Mouse (Mus musculus) megakaryocyte, embryonic 14.5 days (primary cell): ENCODE data around the gene Pccb. TPM values are rescaled to one million over a fixed set of nuclear protein-coding genes. Genes with fewer than 3 reads are reported as not detected.

Source experiments
- H3K27me3 ChIP-seq: replicated peaks from 2 replicates; pipeline ENCODE3; 2012; ENCODE audit warnings: inconsistent platforms
- H3K36me3 ChIP-seq: replicated peaks from 2 replicates; pipeline ENCODE3; 2012; ENCODE audit warnings: low read length, inconsistent platforms, mixed read lengths
- H3K4me1 ChIP-seq: 2 replicates; pipeline ENCODE4 v1.6.1; 2012; ENCODE audit warnings: inconsistent platforms
- H3K4me3 ChIP-seq: replicated peaks from 2 replicates; pipeline ENCODE3; 2012; ENCODE audit warnings: moderate library complexity, mild to moderate bottlenecking, inconsistent platforms
- H3K9me3 ChIP-seq: 2 replicates; pipeline ENCODE4 v1.6.1; 2012; ENCODE audit warnings: inconsistent platforms
- FLI1 ChIP-seq: IDR thresholded peaks from 2 replicates; pipeline ENCODE4 v1.6.1; 2012; ENCODE audit warnings: low read length, inconsistent platforms, mixed read lengths
- GATA1 ChIP-seq: IDR thresholded peaks from 3 replicates; pipeline ENCODE4 v1.6.1; 2012; ENCODE audit warnings: mixed read lengths, low read length, inconsistent platforms, borderline replicate concordance
- polyA plus RNA-seq: library from polyadenylated mRNA; stranded (reverse); fragments of >175 nt; gene quantifications from 2 replicates; pipeline ENCODE4 v1.2.3, GENCODE M21; 2012; ENCODE audit warnings: low replicate concordance; ENCODE audit not compliant: insufficient read depth

Pccb gene
- polyA plus RNA-seq, 1 experiment, result 69.9 TPM

- TF ChIP-seq FLI1, result no peak
- TF ChIP-seq GATA1, result no peak
- Histone ChIP-seq H3K27me3 (no peaks in the 10 kb centered on the region), H3K4me1 (peaks cover 15% of the 10 kb centered on the region), H3K9me3 (0 out of 2 replicates have a peak, but pooled peaks cover 6% of the 10 kb centered on the region), H3K4me3 (peak overlapping the region; percentile 98), H3K36me3 (peaks cover 7% of the 10 kb centered on the region)
These were observed 38.6 kb upstream of the Pccb start for GRCm38 (mm10) chr9:101073041-101073986.

DNA sequence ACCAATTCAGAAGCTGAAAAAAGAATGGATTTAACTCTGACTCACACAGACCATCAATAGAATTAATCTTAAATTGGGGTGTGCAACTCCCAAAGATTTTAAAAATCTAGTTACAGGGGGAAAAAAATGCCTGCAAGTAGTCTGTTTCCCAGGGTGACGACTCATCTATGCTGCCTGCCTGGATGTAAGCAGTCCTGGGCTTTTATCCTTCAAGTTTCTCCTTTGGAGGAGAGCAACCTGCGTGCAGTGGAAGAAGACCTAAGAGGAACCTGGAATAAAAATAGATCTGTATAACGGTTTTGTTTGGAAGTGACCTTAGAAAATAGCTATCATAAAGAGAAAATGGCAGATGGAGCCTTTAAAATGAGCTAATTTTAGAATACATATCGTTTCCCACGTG, 37.8 kb upstream of the Pccb start:
- Histone ChIP-seq H3K4me1 (peaks cover 10% of the 10 kb centered on the region; the same call in 1 of the 2 replicates), H3K4me3 (peak overlapping the region; percentile 98), H3K9me3 (0 out of 2 replicates have a peak, but pooled peaks cover 6% of the 10 kb centered on the region), H3K36me3 (peaks cover 4% of the 10 kb centered on the region), H3K27me3 (no peaks in the 10 kb centered on the region)
- TF ChIP-seq FLI1, result no peak
- no peak for TF ChIP-seq GATA1

DNA sequence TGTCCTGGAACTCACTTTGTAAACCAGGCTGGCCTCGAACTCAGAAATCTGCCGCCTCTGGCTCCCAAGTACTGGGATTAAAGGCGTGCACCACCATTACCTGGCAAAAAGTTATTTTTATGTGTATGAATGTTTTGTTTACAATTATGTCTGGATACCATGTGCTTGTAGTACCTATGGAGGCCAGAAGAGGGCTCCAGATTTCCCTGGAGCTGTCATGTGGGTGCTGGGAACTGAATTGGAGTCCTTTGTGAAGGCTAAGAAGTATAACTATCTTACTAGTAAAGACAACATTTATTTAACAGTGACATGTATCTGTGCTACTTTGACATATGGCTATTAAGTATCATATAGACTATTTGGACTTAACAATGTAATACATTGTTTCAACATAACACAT, 35.1 kb upstream of the Pccb start:
- TF ChIP-seq GATA1 (no peak), FLI1 (no peak)
- 0 out of 2 replicates have a peak, but pooled peaks cover 6% of the 10 kb centered on the region for H3K9me3 ChIP-seq
- H3K36me3 ChIP-seq, result peaks cover 3% of the 10 kb centered on the region
- H3K4me3 ChIP-seq, result no peak overlapping the region
- H3K27me3 ChIP-seq, result no peaks in the 10 kb centered on the region
- peaks cover 8% of the 10 kb centered on the region; the same call in 1 of the 2 replicates for H3K4me1 ChIP-seq

DNA sequence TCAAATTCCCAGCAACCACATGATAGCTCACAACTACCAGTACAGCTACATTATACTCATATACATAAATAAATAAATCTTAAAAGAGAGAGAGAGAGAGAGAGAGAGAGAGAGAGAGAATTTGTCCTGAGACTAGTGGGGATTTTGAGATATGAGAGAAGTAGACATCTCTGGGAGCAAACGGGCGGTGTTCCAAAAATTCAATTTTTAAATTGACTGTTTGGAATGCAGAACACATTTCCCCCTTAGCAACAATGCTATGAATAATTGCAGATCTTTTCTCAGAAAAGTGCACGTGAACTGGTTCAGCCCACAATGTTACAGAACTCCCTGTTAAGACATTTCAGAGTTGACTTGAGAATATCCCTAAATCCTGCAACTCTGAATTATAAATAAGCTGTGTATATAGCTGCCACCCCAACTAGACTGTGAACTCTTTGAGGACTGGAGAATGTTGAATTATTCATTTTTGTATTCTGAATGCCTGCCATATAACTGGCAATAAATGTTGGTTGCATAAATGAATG, 30.4 kb upstream of the Pccb start:
- Histone ChIP-seq H3K9me3 (0 out of 2 replicates have a peak, but pooled peaks cover 5% of the 10 kb centered on the region), H3K4me3 (no peak overlapping the region), H3K4me1 (peaks cover 7% of the 10 kb centered on the region; the same call in 1 of the 2 replicates), H3K27me3 (no peaks in the 10 kb centered on the region), H3K36me3 (peaks cover 3% of the 10 kb centered on the region)
- TF ChIP-seq GATA1 (no peak), FLI1 (no peak)

DNA sequence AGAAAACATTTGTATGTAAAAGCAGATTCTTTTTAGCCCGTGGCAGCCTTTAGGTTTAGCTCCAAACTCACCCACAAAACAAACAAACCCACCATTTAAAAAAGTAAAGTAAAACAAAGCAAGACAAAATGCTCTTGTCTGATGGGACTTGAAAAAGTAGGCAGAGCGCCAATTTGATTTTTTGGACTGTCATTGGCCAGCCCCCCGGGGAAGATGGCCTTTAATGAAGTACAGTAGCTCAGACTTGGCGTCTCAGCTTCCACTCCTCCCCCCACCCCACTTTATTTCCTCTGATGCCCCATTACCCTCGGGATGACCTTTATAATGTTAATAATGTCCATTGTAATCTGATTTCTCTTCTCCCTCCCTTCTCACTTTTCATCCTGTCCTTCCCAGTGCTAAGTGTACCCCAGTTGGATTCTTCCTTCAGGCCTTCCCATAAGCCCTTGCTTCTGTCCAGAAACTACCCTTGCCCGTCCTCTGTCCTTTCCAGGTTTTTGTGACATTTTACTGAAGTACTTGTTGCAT, 27.6 kb upstream of the Pccb start:
- TF ChIP-seq FLI1 (no peak), GATA1 (no peak)
- H3K36me3 ChIP-seq, result no peaks in the 10 kb centered on the region

GRCm38 (mm10) chr9:101061035-101061434, 26.3 kb upstream of the Pccb start:
- peaks cover 10% of the 10 kb centered on the region; the same call in 1 of the 2 replicates for H3K4me1 ChIP-seq
- no peak for TF ChIP-seq FLI1
- no peak for TF ChIP-seq GATA1

More for the DNA sequence above, 27.6 kb upstream of the Pccb start:
- Histone ChIP-seq H3K4me1 (peaks cover 10% of the 10 kb centered on the region; the same call in 1 of the 2 replicates), H3K4me3 (no peak overlapping the region), H3K27me3 (no peaks in the 10 kb centered on the region), H3K9me3 (no peaks in the 10 kb centered on the region)

GRCm38 (mm10) chr9:101057156-101057555, 22.5 kb upstream of the Pccb start:
- no peaks in the 10 kb centered on the region for H3K36me3 ChIP-seq
- H3K9me3 ChIP-seq, result no peaks in the 10 kb centered on the region
- no peak overlapping the region for H3K4me3 ChIP-seq
- peaks cover 10% of the 10 kb centered on the region; the same call in 1 of the 2 replicates for H3K4me1 ChIP-seq
- H3K27me3 ChIP-seq, result no peaks in the 10 kb centered on the region
- TF ChIP-seq GATA1 (no peak), FLI1 (no peak)

More at GRCm38 (mm10) chr9:101061035-101061434, 26.3 kb upstream of the Pccb start:
- no peaks in the 10 kb centered on the region for H3K36me3 ChIP-seq
- H3K9me3 ChIP-seq, result no peaks in the 10 kb centered on the region
- H3K4me3 ChIP-seq, result peak overlapping the region; percentile 35
- no peaks in the 10 kb centered on the region for H3K27me3 ChIP-seq

DNA sequence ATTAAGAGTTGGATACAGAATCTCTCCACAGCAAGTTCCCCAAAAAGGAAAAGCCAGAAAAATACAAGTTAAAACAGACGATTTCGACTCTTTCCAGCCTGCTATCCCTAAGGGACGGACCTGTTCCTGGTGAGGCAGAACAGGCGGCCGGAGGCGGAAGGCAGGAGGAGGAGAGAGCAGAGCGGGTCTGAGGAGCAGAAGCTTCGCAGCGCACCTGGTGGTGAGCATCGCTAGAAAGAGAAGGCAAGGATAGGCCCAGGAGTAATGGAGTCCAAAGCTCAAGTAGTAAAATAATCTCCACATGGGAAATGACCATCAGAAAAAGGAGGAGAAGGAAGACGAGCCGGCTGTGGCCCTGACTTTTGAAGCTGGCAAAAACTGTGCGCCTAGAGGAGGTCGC, 18.6 kb upstream of the Pccb start:
- Histone ChIP-seq H3K4me3 (no peak overlapping the region), H3K36me3 (no peaks in the 10 kb centered on the region), H3K4me1 (no peaks in the 10 kb centered on the region), H3K9me3 (no peaks in the 10 kb centered on the region), H3K27me3 (no peaks in the 10 kb centered on the region)
- TF ChIP-seq FLI1 (no peak), GATA1 (no peak)

- TF ChIP-seq GATA1 (no peak), FLI1 (no peak)
- Histone ChIP-seq H3K36me3 (no peaks in the 10 kb centered on the region), H3K27me3 (no peaks in the 10 kb centered on the region), H3K9me3 (no peaks in the 10 kb centered on the region), H3K4me3 (no peak overlapping the region), H3K4me1 (no peaks in the 10 kb centered on the region)
These were observed 18.0 kb upstream of the Pccb start for GRCm38 (mm10) chr9:101052691-101053090.
